Mouse (Mus musculus): ENCODE results near the gene Gfy. TPM values are rescaled to one million over a fixed set of nuclear protein-coding genes. Genes with fewer than 3 reads are reported as not detected.

Gfy gene
- polyA plus RNA-seq, 1 experiment from 2014 or later: not detected

DNA sequence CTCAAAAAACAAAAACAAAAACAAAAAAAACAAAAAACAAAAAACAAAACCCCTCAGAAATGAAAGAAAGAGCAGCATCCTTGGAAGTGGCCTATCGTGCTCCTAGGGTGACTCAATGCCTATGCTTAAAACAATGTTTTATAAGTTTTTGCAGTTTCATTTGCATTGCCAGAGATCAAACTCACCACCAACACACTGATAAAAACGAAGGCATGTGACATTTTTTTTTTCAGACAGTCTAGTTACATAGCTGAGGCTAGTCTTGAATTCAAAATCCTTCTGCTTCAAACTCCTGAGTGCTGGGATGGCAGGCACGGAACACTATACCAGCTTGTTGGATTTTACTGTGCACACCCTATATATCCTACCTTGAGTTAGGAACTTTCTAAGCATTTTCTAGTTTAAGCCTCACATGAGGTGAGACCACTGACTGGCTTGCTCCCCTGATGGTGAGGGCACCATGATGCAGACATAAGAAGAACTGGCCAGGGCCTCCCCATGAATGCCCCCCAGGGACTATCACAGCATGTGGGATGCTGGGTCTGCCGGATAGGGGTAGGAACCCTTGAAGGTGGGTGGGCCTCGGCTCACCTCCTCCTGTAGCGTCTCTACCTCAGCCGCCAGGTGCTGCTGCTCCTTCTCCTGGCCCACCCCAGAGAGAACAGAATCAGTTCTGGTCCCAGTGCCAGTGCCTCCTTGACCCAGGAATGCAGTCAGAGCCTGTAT, 13.4 kb upstream of the Gfy start:
- peaks cover 26% of the 10 kb centered on the region for H3K4me1 ChIP-seq
- H3K9ac ChIP-seq: no peak overlapping the region
- H3K27ac ChIP-seq (replicated peaks): no peak overlapping the region
- H3K4me2 ChIP-seq: no peak overlapping the region
- no peaks in the 10 kb centered on the region for H3K9me3 ChIP-seq
- H3K36me3 ChIP-seq: no peaks in the 10 kb centered on the region
- no peak overlapping the region for H3K4me3 ChIP-seq
- H3K27me3 ChIP-seq (replicated peaks): peaks cover 68% of the 10 kb centered on the region
- ATAC-seq (ENCODE audit: extremely low read depth, insufficient number of reproducible peaks, low FRiP score, low TSS enrichment): no peak
- WGBS: 77% methylated on average over 7 of the region's 7 CpGs

DNA sequence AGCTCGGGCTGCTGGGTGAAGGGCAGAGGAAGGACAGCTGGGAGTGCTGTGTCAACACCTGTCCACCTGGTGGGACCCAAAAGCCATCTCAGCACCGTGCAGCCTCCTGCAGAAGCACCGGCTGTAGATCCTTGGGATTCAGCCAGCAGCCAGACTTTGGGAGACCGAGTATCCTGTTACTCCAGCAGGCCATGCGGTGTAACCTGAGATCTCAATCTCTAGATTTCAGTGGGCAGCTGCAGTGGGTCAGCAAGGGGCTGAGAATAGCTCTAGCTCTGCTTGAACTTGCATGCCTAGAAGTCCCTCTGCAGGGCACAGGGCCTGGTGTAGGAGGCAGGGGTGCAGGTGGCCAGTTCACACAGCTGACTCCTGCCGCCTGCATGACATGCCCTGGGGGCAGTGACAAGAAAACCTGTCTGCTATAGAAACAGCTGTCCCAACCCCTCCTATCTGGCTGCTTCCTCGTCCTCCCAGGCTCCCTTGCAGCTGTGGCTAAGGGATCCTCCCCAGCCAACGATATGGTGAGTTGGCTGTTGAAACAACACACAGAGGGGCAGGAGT, 12.5 kb upstream of the Gfy start:
- WGBS: 7% methylated on average over 8 of the region's 8 CpGs
- ATAC-seq (ENCODE audit: extremely low read depth, insufficient number of reproducible peaks, low FRiP score, low TSS enrichment): no peak
- H3K4me2 ChIP-seq: no peak overlapping the region
- H3K27me3 ChIP-seq (replicated peaks): peaks cover 69% of the 10 kb centered on the region
- H3K4me3 ChIP-seq: no peak overlapping the region
- H3K27ac ChIP-seq (replicated peaks): no peak overlapping the region
- no peaks in the 10 kb centered on the region for H3K9me3 ChIP-seq
- H3K36me3 ChIP-seq: no peaks in the 10 kb centered on the region
- peak overlapping the region; percentile 45; the same call in 1 of the 2 replicates for H3K9ac ChIP-seq
- H3K4me1 ChIP-seq: peaks cover 24% of the 10 kb centered on the region

DNA sequence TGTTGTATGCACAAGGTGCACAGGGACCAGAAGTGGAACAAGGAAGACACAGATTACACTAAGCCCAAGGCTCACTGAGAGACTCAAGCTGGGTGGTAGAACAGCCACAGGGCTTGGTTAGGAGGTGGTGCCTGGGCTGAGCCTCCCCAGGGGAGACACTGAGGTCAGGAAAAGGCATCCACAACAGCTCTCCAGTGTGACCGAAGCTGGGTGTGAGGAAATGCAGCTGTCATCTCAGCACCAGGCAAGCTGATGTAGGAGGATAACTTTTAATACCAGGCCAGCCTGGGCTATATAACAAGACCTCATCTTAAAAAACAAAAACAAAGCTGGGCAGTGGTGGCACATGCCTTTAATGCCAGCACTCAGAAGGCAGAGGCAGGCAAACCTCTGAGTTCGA, 11.8 kb upstream of the Gfy start:
- no peak for ATAC-seq (ENCODE audit: extremely low read depth, insufficient number of reproducible peaks, low FRiP score, low TSS enrichment)
- Histone ChIP-seq H3K27ac (replicated peaks) (no peak overlapping the region), H3K4me1 (peaks cover 24% of the 10 kb centered on the region), H3K9me3 (no peaks in the 10 kb centered on the region), H3K27me3 (replicated peaks) (peaks cover 75% of the 10 kb centered on the region), H3K36me3 (no peaks in the 10 kb centered on the region), H3K4me3 (no peak overlapping the region), H3K4me2 (no peak overlapping the region), H3K9ac (no peak overlapping the region)
- WGBS: 56% methylated on average over 2 of the region's 2 CpGs

DNA sequence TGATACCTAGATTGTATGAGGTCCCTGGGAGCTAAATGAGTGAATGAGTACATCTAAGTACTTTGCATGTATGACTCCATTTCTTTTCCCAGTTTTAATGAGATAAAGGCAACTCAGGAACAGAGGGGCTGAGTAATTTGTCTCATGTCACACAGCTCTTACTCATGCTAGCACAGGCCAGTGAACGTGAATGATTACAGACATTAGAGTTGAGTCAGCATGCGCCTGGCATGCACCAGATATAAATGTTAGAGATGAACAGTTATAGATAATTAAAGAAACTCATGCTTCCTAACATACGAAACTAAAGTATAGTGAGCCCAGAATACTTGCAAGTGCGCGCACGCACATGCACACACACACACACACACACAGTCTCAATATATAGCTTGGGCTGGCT, 10.8 kb upstream of the Gfy start:
- no peaks in the 10 kb centered on the region for H3K9me3 ChIP-seq
- no peaks in the 10 kb centered on the region for H3K36me3 ChIP-seq
- H3K4me1 ChIP-seq: peaks cover 16% of the 10 kb centered on the region
- H3K9ac ChIP-seq: no peak overlapping the region
- H3K4me2 ChIP-seq: no peak overlapping the region
- H3K27ac ChIP-seq (replicated peaks): no peak overlapping the region
- ATAC-seq (ENCODE audit: extremely low read depth, insufficient number of reproducible peaks, low FRiP score, low TSS enrichment): no peak
- 83% methylated on average over 6 of the region's 6 CpGs for WGBS
- H3K4me3 ChIP-seq: no peak overlapping the region
- H3K27me3 ChIP-seq (replicated peaks): peaks cover 85% of the 10 kb centered on the region

DNA sequence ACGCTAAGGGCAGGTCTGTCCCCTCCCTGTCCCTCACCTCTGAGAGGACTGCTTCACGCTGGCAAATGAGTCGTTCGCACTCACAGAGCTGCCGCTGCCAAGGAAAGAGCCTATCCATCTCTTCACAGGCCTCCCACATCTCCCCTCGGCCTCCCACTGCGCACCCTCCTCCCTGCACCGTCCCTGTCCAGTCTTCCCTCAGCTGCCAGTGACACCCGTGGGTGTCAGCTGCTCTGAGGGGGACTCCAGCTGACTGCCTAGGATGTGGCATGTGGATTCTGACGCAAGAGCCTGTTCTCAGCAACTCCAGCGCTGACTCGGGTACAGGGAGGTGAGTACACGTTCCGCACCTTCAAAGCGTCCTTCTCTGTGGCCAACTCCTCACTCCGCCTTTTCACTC, 10.2 kb upstream of the Gfy start:
- ATAC-seq (ENCODE audit: extremely low read depth, insufficient number of reproducible peaks, low FRiP score, low TSS enrichment): no peak
- Histone ChIP-seq H3K4me2 (no peak overlapping the region), H3K9ac (no peak overlapping the region), H3K9me3 (no peaks in the 10 kb centered on the region), H3K27ac (replicated peaks) (no peak overlapping the region), H3K4me3 (no peak overlapping the region), H3K36me3 (no peaks in the 10 kb centered on the region), H3K4me1 (peaks cover 13% of the 10 kb centered on the region), H3K27me3 (replicated peaks) (peaks cover 91% of the 10 kb centered on the region)
- WGBS: 48% methylated on average over 16 of the region's 16 CpGs

DNA sequence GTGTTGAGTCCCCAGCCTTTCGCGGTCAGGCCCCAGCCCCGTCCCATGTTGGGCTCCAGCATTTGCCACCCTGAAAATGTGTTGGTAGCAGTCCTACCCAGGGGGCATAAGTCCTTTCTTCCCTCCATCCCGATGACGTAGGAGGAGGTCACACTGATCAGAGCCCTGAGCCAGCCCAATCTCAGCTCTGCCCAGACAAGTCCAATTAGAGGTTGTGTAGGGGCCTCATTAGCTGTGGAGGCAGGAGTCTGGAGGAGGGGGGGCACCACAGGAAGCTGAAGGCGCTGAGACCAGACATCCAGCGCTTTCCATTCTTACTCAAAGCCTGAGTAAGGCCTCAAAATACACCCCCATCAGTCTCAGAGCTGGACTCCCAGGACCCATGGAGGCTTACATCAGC, 6.6 kb upstream of the Gfy start:
- Histone ChIP-seq H3K27me3 (replicated peaks) (peaks cover 99% of the 10 kb centered on the region), H3K4me2 (no peak overlapping the region), H3K9ac (no peak overlapping the region), H3K4me3 (no peak overlapping the region), H3K27ac (replicated peaks) (no peak overlapping the region), H3K36me3 (no peaks in the 10 kb centered on the region), H3K4me1 (peaks cover 17% of the 10 kb centered on the region), H3K9me3 (no peaks in the 10 kb centered on the region)
- ATAC-seq (ENCODE audit: extremely low read depth, insufficient number of reproducible peaks, low FRiP score, low TSS enrichment): no peak
- 61% methylated on average over 7 of the region's 7 CpGs for WGBS

DNA sequence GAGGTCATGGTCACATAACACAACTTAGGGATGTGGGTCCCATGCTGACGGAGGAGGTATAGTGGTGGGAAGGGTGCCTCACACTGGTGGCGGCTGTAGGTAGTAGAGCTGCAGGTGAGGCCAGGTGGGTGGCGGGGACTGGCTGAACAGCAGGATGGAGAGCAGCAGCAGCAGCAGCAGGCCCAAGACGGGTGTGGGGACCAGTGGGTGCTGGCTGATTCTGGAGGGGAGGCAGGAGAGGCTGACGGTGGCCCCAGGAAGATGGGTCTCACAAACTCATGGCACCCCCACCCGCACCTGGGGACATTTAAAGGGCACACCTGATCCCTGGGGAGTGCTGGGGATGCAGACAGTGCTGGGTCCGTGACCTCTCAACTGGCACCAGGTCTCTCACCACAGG, 4.3 kb upstream of the Gfy start:
- Histone ChIP-seq H3K27ac (replicated peaks) (no peak overlapping the region), H3K9me3 (no peaks in the 10 kb centered on the region), H3K9ac (no peak overlapping the region), H3K4me2 (no peak overlapping the region), H3K4me3 (no peak overlapping the region), H3K27me3 (replicated peaks) (peaks cover 99% of the 10 kb centered on the region), H3K4me1 (peaks cover 21% of the 10 kb centered on the region), H3K36me3 (no peaks in the 10 kb centered on the region)
- no peak for ATAC-seq (ENCODE audit: extremely low read depth, insufficient number of reproducible peaks, low FRiP score, low TSS enrichment)
- 58% methylated on average over 7 of the region's 7 CpGs for WGBS

DNA sequence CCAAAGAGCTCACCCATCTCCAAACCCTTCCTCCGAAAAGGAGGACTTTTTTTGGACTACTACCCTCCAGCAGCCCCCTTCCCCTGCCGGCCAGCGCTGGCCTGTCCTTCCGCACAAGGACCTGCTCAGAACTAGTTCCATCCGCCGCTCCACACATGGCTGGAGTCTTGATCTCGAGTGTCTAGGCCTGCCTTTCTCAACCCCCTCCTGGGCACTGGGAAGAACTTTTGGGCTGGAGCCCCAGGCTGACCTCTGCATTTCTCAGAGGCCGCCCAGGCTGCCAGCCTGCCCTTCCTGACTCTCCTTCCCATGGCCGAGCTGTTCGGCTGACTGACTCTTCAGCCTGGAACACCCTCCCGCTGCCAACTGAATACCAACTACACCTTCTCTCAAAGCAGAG, 3.2 kb upstream of the Gfy start:
- Histone ChIP-seq H3K9me3 (no peaks in the 10 kb centered on the region), H3K36me3 (no peaks in the 10 kb centered on the region), H3K27ac (replicated peaks) (no peak overlapping the region), H3K4me3 (peak overlapping the region; percentile 44), H3K4me1 (peaks cover 21% of the 10 kb centered on the region), H3K4me2 (peak overlapping the region; percentile 69), H3K27me3 (replicated peaks) (peaks cover 99% of the 10 kb centered on the region), H3K9ac (peak overlapping the region; percentile 65)
- no peak for ATAC-seq (ENCODE audit: extremely low read depth, insufficient number of reproducible peaks, low FRiP score, low TSS enrichment)
- 17% methylated on average over 11 of the region's 11 CpGs for WGBS

DNA sequence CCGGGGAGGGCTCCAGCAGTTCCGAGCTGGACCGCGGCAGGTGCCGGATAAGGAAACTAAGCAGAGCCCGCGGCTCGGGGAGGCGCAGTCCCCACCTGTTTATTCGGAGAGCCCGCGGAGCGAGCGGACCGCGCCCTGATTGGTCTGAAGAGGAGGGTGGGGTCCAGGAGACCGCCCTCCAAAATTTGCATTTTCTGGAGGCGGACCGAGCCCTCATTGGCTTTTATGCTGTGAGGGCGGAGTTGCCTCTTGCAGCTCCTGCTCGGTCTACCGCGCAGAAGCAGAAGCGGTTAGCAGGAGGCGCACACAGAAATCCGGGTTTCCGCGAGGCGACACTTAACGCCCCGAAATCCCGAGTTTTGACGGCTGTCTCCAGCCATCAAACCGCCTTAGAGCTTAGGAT, 2.8 kb upstream of the Gfy start:
- Histone ChIP-seq H3K4me1 (peaks cover 21% of the 10 kb centered on the region), H3K9ac (peak overlapping the region; percentile 65), H3K9me3 (no peaks in the 10 kb centered on the region), H3K4me3 (peak overlapping the region; percentile 44), H3K27me3 (replicated peaks) (peaks cover 100% of the 10 kb centered on the region), H3K27ac (replicated peaks) (no peak overlapping the region), H3K4me2 (peak overlapping the region; percentile 69), H3K36me3 (no peaks in the 10 kb centered on the region)
- peak; percentile 65; the same call in 1 of the 2 replicates for ATAC-seq (ENCODE audit: extremely low read depth, insufficient number of reproducible peaks, low FRiP score, low TSS enrichment)
- under 1% methylated on average over 34 of the region's 34 CpGs for WGBS

DNA sequence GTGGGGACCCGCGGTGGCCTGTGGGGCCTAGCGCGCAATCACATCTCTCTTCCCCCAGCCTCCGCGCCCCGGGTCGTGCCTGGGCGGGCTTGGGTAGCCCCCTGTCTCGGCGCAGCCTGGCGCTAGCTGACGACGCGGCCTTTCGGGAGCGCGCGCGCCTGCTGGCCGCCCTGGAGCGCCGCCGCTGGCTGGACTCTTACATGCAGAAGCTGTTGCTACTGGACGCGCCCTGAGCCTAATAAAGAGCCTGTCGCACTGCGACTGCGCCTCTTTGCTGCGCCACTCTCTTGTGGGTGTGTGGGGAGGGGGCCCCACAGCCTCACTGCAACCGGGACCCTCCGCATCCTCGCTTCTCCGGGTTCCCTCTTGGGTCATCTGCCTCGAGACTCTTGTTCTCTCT, 2.2 kb upstream of the Gfy start:
- Histone ChIP-seq H3K9me3 (no peaks in the 10 kb centered on the region), H3K36me3 (no peaks in the 10 kb centered on the region), H3K9ac (peak overlapping the region; percentile 40; the same call in 1 of the 2 replicates), H3K4me2 (peak overlapping the region; percentile 69), H3K4me3 (peak overlapping the region; percentile 44), H3K4me1 (peaks cover 21% of the 10 kb centered on the region), H3K27ac (replicated peaks) (no peak overlapping the region), H3K27me3 (replicated peaks) (peaks cover 100% of the 10 kb centered on the region)
- WGBS: 4% methylated on average over 35 of the region's 35 CpGs
- no peak for ATAC-seq (ENCODE audit: extremely low read depth, insufficient number of reproducible peaks, low FRiP score, low TSS enrichment)

DNA sequence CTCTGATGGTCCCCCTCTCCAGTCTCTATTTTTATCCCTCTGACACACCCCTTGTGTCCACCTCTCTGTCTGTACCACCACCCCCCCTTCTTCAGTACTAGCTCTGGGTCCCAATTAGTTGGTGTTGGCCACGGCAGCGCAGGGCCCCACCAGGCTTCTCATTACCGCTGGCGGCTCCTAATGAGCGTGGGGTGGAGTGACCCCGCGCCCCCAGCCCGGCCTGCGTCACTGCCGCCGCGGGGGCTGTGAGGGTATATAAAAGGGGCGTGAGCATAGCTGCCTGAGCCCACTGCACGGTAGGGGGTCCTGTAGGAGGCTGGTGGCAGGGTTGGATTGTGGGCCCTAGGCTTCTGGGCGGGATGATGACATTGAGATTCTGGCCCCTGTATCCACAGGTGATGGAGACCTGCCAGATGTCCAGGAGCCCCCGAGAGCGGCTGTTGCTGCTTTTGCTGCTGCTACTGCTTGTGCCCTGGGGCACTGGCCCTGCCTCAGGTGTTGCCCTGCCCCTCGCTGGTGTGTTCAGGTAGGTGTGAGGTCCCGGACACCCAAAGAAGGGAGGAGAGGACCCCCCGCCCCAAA, 1.6 kb upstream of the Gfy start, which contains the start of gene Pth2:
Gene Pth2, plus strand, starts transcription at position 100 of the 582 bp plus-strand sequence.
- H3K27me3 ChIP-seq (replicated peaks): peaks cover 100% of the 10 kb centered on the region
- WGBS: 21% methylated on average over 20 of the region's 20 CpGs
- H3K27ac ChIP-seq (replicated peaks): no peak within 1 kb of the TSS
- H3K4me2 ChIP-seq: peak within 1 kb of the TSS; percentile 69
- no peak for ATAC-seq (ENCODE audit: extremely low read depth, insufficient number of reproducible peaks, low FRiP score, low TSS enrichment)
- H3K4me1 ChIP-seq: peaks cover 27% of the 10 kb centered on the region
- no peaks in the 10 kb centered on the region for H3K36me3 ChIP-seq
- no peaks in the 10 kb centered on the region for H3K9me3 ChIP-seq
- H3K9ac ChIP-seq: peak within 1 kb of the TSS; percentile 40; the same call in 1 of the 2 replicates
- peak within 1 kb of the TSS; percentile 44 for H3K4me3 ChIP-seq

All from heart, embryonic 13.5 days (tissue).